ENCODE assay signal across 11 mouse cellular contexts in genomic region chr2:181136934-181137333, GRCm38 (mm10). TPM values are rescaled to one million over a fixed set of nuclear protein-coding genes. Genes with fewer than 3 reads are reported as not detected.
DNase-seq lines count a peak whose midpoint lies in the region; ATAC-seq lines count a peak whose summit lies in the region.
"Had no signal": no experiment of that assay in that cellular context is flagged by ENCODE, and none has a peak within 500 bp of the region (broad histone marks: within the 10 kb centered on the region; RNA-seq: fewer than 3 reads in every experiment).

No protein-coding gene starts in this region.

- ATAC-seq in forebrain, embryonic 11.5 days (replicated peaks; ENCODE audit: low FRiP score): no peak
- ATAC-seq in forebrain, embryonic 14.5 days: no peak

- H3K9ac ChIP-seq in forebrain, embryonic 11.5 days (ENCODE audit: low read length): no peak overlapping the region
- H3K9ac ChIP-seq in forebrain, embryonic 14.5 days (ENCODE audit: low read length): no peak overlapping the region
- H3K9ac ChIP-seq: limb, embryonic 15.5 days had no signal

- no peaks in the 10 kb centered on the region for H3K36me3 ChIP-seq in forebrain, embryonic 11.5 days (ENCODE audit: control insufficient read depth, insufficient read depth, low read length)
- no peaks in the 10 kb centered on the region for H3K36me3 ChIP-seq in forebrain, embryonic 14.5 days (ENCODE audit: control insufficient read depth, insufficient read depth, low read length)
- H3K36me3 ChIP-seq: limb, embryonic 15.5 days had no signal

- DNase-seq in forebrain, embryonic 11.5 days (ENCODE audit: low spot score): peak; percentile 80
- no peak for DNase-seq in forebrain, embryonic 14.5 days (ENCODE audit: low spot score)
- peak; percentile 46 for DNase-seq in lung, postnatal 14 days
- DNase-seq in lung, postnatal 36 days: no peak
- DNase-seq in embryo, embryonic 11.5 days (ENCODE audit: low read depth, low spot score): peak; percentile 49
- peak; percentile 52 for DNase-seq in ovary, postnatal 36 days (ENCODE audit: low spot score)
- DNase-seq in right cerebral cortex, postnatal 25 days: no peak
- DNase-seq in cerebellum, postnatal 36 days: no peak
- DNase-seq: heart, adult 2 months had no signal

- peaks cover 3% of the 10 kb centered on the region; the same call in 1 of the 2 replicates for H3K4me1 ChIP-seq in forebrain, embryonic 11.5 days (replicated peaks; ENCODE audit: control insufficient read depth, insufficient read depth, low read length)
- peaks cover 7% of the 10 kb centered on the region for H3K4me1 ChIP-seq in forebrain, embryonic 14.5 days (ENCODE audit: control insufficient read depth, insufficient read depth, low read length)

- no peak overlapping the region for H3K4me2 ChIP-seq in forebrain, embryonic 11.5 days (ENCODE audit: low read depth, low read length, severe bottlenecking)
- H3K4me2 ChIP-seq in forebrain, embryonic 14.5 days (ENCODE audit: low read length): no peak overlapping the region
- H3K4me2 ChIP-seq: limb, embryonic 15.5 days had no signal

- H3K9me3 ChIP-seq in forebrain, embryonic 11.5 days (ENCODE audit: control insufficient read depth, low read length): no peaks in the 10 kb centered on the region
- H3K9me3 ChIP-seq in forebrain, embryonic 14.5 days (replicated peaks; ENCODE audit: control insufficient read depth, low read length): no peaks in the 10 kb centered on the region
- H3K9me3 ChIP-seq: limb, embryonic 15.5 days had no signal

- no peak overlapping the region for H3K27ac ChIP-seq in forebrain, embryonic 11.5 days (ENCODE audit: low read depth, low read length)
- H3K27ac ChIP-seq in forebrain, embryonic 14.5 days (ENCODE audit: low read depth, low read length): no peak overlapping the region
- H3K27ac ChIP-seq: heart, adult 2 months; limb, embryonic 15.5 days had no signal

- 5% methylated on average over 6 of the region's 6 CpGs for WGBS in forebrain, embryonic 11.5 days
- 4% methylated on average over 6 of the region's 6 CpGs for WGBS in forebrain, embryonic 14.5 days

- H3K4me3 ChIP-seq in forebrain, embryonic 11.5 days (ENCODE audit: low read depth, low read length): no peak overlapping the region
- no peak overlapping the region for H3K4me3 ChIP-seq in forebrain, embryonic 14.5 days (ENCODE audit: low read depth, low read length)
- H3K4me3 ChIP-seq: heart, adult 2 months; limb, embryonic 15.5 days had no signal

- H3K27me3 ChIP-seq in forebrain, embryonic 11.5 days (ENCODE audit: control insufficient read depth, insufficient read depth, low read length): peaks cover 28% of the 10 kb centered on the region
- peaks cover 22% of the 10 kb centered on the region for H3K27me3 ChIP-seq in forebrain, embryonic 14.5 days (replicated peaks; ENCODE audit: control insufficient read depth, insufficient read depth, low read length)

RNA-seq across cellular contexts. Expression of gene Kcnq2, which starts 1.8 kb away (rescaled TPM):
- 13.6 and 13.9 TPM in 2 replicates for polyA plus RNA-seq in forebrain, embryonic 11.5 days (2014; fragmentation: Nextera tagmentation; extraction: Ambion mirVana)
- polyA plus RNA-seq in forebrain, embryonic 14.5 days (2014; fragmentation: Nextera tagmentation; extraction: Ambion mirVana): 22.8 and 31.2 TPM in 2 replicates
- polyA plus RNA-seq: C2C12 had no signal

RNA-seq across cellular contexts. Expression of gene Eef1a2, which starts 19.9 kb away (rescaled TPM):
- 0.47 and 0.55 TPM in 2 replicates for polyA plus RNA-seq in forebrain, embryonic 11.5 days (2014; fragmentation: Nextera tagmentation; extraction: Ambion mirVana)
- polyA plus RNA-seq in forebrain, embryonic 14.5 days (2014; fragmentation: Nextera tagmentation; extraction: Ambion mirVana): 5.1 and 5.9 TPM in 2 replicates
- polyA plus RNA-seq: limb, embryonic 15.5 days had no signal

RNA-seq across cellular contexts. Expression of gene Ppdpf, which starts 50.1 kb away (rescaled TPM):
- polyA plus RNA-seq in forebrain, embryonic 11.5 days (2014; fragmentation: Nextera tagmentation; extraction: Ambion mirVana): 443 and 478 TPM in 2 replicates
- polyA plus RNA-seq in forebrain, embryonic 14.5 days (2014; fragmentation: Nextera tagmentation; extraction: Ambion mirVana): 525 and 607 TPM in 2 replicates

Comparison
In these comparisons a context has a peak if more than half of its experiments do, and no peak if none do; other contexts are left out.
1. DNase-seq: peak in forebrain, embryonic 11.5 days (single experiment), lung, postnatal 14 days (single experiment), embryo, embryonic 11.5 days (single experiment) and ovary, postnatal 36 days (single experiment); none in forebrain, embryonic 14.5 days (single experiment), lung, postnatal 36 days (single experiment), right cerebral cortex, postnatal 25 days (single experiment) and cerebellum, postnatal 36 days (0 of 2).